Mouse (Mus musculus): Measurements from ENCODE around the gene Arl4a. TPM values are rescaled to one million over a fixed set of nuclear protein-coding genes. Genes with fewer than 3 reads are reported as not detected.

The Arl4a gene
- polyA plus RNA-seq, 1 experiment from 2014 or later = 108 TPM

DNA sequence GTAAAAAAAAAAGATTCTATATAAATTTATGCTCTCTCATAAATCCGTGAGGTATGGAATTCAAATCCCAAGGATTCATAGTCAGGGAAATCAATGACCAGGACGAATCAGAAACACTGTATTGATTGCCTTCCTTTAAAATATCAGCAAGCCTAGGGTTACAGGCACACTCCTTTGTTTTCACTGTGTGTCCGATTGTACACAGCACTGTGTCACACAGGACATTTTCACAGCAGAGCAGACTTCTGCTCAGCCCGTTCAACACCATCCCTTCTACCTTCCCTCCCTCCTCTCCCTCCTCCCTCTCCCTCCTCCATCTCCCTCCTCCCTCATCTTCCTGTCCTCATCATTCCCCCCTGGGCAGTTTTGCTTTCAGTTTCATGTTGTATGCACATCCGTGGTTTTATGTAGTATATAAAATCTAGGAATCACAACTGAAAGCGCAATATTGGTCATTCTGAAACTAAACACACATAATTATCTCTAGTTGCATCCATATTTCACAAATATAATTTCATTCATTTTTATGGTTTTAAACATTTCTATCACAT, 19.8 kb downstream of the Arl4a start:
- H3K9ac ChIP-seq (ENCODE audit: low read depth, low read length) = no peak overlapping the region
- WGBS = 72% methylated on average over 6 of the region's 6 CpGs
- H3K4me2 ChIP-seq (ENCODE audit: low read length) = no peak overlapping the region; the same call in 1 of the 2 replicates
- no peaks in the 10 kb centered on the region for H3K9me3 ChIP-seq (ENCODE audit: control insufficient read depth, low read length)
- no peaks in the 10 kb centered on the region; the same call in 1 of the 2 replicates for H3K4me1 ChIP-seq (ENCODE audit: control insufficient read depth, insufficient read depth, low read depth, low read length)
- no peak overlapping the region for H3K27ac ChIP-seq (ENCODE audit: low read depth, low read length)
- ATAC-seq = no peak
- H3K4me3 ChIP-seq (ENCODE audit: low read length) = no peak overlapping the region
- H3K36me3 ChIP-seq (ENCODE audit: control insufficient read depth, insufficient read depth, low read length) = no peaks in the 10 kb centered on the region
- H3K27me3 ChIP-seq (replicated peaks; ENCODE audit: control insufficient read depth, insufficient read depth, low read length) = no peaks in the 10 kb centered on the region

- no peaks in the 10 kb centered on the region for H3K9me3 ChIP-seq (ENCODE audit: control insufficient read depth, low read length)
- peak overlapping the region; percentile 51 for H3K4me2 ChIP-seq (ENCODE audit: low read length)
- peak overlapping the region; percentile 52 for H3K27ac ChIP-seq (ENCODE audit: low read depth, low read length)
- peak overlapping the region; percentile 40 for H3K9ac ChIP-seq (ENCODE audit: low read depth, low read length)
- H3K4me1 ChIP-seq (ENCODE audit: control insufficient read depth, insufficient read depth, low read depth, low read length) = no peaks in the 10 kb centered on the region; the same call in 1 of the 2 replicates
- peak; percentile 80 for ATAC-seq
- WGBS = 41% methylated on average over 19 of the region's 19 CpGs
- H3K4me3 ChIP-seq (ENCODE audit: low read length) = peak overlapping the region; percentile 27
- H3K27me3 ChIP-seq (replicated peaks; ENCODE audit: control insufficient read depth, insufficient read depth, low read length) = no peaks in the 10 kb centered on the region
- H3K36me3 ChIP-seq (ENCODE audit: control insufficient read depth, insufficient read depth, low read length) = no peaks in the 10 kb centered on the region
Measured at GRCm38 (mm10) chr12:40016648-40017460, 21.0 kb downstream of the Arl4a start.

DNA sequence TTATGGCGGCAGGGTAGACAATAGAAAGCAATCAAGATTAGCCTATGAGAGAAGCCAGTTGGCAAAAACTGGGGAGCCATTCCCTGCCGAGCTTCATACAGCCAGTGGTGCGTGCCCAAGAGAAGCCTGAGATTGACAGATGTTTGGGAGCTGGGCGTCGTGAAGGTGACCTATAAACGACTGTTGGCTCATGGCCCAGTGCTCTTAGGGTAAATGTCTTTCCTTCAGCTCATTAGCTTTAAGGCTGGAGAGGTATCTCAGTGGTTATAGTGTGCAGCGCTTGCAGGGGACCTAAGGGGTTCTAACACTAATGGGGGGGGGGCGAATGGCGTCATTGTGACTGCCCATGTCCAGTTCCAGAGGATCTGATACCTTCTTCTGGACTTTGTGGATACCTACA, 21.8 kb downstream of the Arl4a start:
- 64% methylated on average over 9 of the region's 9 CpGs for WGBS
- Histone ChIP-seq H3K9ac (ENCODE audit: low read depth, low read length) (no peak overlapping the region), H3K27me3 (replicated peaks; ENCODE audit: control insufficient read depth, insufficient read depth, low read length) (no peaks in the 10 kb centered on the region), H3K4me1 (ENCODE audit: control insufficient read depth, insufficient read depth, low read depth, low read length) (no peaks in the 10 kb centered on the region; the same call in 1 of the 2 replicates), H3K4me2 (ENCODE audit: low read length) (no peak overlapping the region), H3K4me3 (ENCODE audit: low read length) (no peak overlapping the region), H3K27ac (ENCODE audit: low read depth, low read length) (no peak overlapping the region), H3K36me3 (ENCODE audit: control insufficient read depth, insufficient read depth, low read length) (no peaks in the 10 kb centered on the region), H3K9me3 (ENCODE audit: control insufficient read depth, low read length) (no peaks in the 10 kb centered on the region)
- no peak for ATAC-seq

DNA sequence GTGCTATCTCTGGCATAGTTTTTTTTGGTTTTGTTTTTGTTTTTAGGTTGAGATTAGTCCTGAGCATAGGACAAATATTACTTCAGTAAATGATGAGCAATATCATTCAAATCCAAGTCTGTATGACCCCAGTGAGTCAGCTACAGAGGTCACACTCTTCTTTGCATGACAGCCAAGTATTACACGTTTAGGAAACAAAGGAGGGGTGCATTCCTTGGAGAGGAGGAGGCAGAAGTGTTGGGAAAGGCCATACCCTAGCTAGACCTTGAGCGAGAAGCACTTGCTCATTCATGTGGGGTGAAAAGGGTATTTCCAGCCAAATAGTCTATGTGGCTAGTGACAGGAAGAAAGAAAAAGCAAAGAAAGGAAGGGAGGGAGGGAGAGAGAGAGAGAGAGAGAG, 28.0 kb downstream of the Arl4a start:
- no peak overlapping the region for H3K4me3 ChIP-seq (ENCODE audit: low read length)
- H3K27me3 ChIP-seq (replicated peaks; ENCODE audit: control insufficient read depth, insufficient read depth, low read length) = no peaks in the 10 kb centered on the region
- no peaks in the 10 kb centered on the region for H3K36me3 ChIP-seq (ENCODE audit: control insufficient read depth, insufficient read depth, low read length)
- WGBS = 59% methylated on average over 2 of the region's 2 CpGs
- no peaks in the 10 kb centered on the region for H3K4me1 ChIP-seq (ENCODE audit: control insufficient read depth, insufficient read depth, low read depth, low read length)
- no peaks in the 10 kb centered on the region for H3K9me3 ChIP-seq (ENCODE audit: control insufficient read depth, low read length)
- H3K9ac ChIP-seq (ENCODE audit: low read depth, low read length) = no peak overlapping the region
- no peak overlapping the region for H3K4me2 ChIP-seq (ENCODE audit: low read length)
- no peak for ATAC-seq
- H3K27ac ChIP-seq (ENCODE audit: low read depth, low read length) = no peak overlapping the region

GRCm38 (mm10) chr12:40008459-40008858, 29.4 kb downstream of the Arl4a start:
- ATAC-seq = no peak
- WGBS = 68% methylated on average over 3 of the region's 3 CpGs
- H3K4me2 ChIP-seq (ENCODE audit: low read length) = no peak overlapping the region

GRCm38 (mm10) chr12:40004766-40005165, 33.1 kb downstream of the Arl4a start:
- H3K9me3 ChIP-seq (ENCODE audit: control insufficient read depth, low read length) = no peaks in the 10 kb centered on the region
- WGBS = 84% methylated on average over 2 of the region's 2 CpGs
- H3K4me3 ChIP-seq (ENCODE audit: low read length) = no peak overlapping the region
- H3K27ac ChIP-seq (ENCODE audit: low read depth, low read length) = no peak overlapping the region
- H3K36me3 ChIP-seq (ENCODE audit: control insufficient read depth, insufficient read depth, low read length) = no peaks in the 10 kb centered on the region
- no peak overlapping the region for H3K9ac ChIP-seq (ENCODE audit: low read depth, low read length)
- ATAC-seq = no peak
- H3K27me3 ChIP-seq (replicated peaks; ENCODE audit: control insufficient read depth, insufficient read depth, low read length) = no peaks in the 10 kb centered on the region
- no peaks in the 10 kb centered on the region for H3K4me1 ChIP-seq (ENCODE audit: control insufficient read depth, insufficient read depth, low read depth, low read length)
- no peak overlapping the region for H3K4me2 ChIP-seq (ENCODE audit: low read length)

More at GRCm38 (mm10) chr12:40008459-40008858, 29.4 kb downstream of the Arl4a start:
- no peaks in the 10 kb centered on the region for H3K4me1 ChIP-seq (ENCODE audit: control insufficient read depth, insufficient read depth, low read depth, low read length)
- H3K4me3 ChIP-seq (ENCODE audit: low read length) = no peak overlapping the region
- no peak overlapping the region for H3K27ac ChIP-seq (ENCODE audit: low read depth, low read length)
- no peaks in the 10 kb centered on the region for H3K27me3 ChIP-seq (replicated peaks; ENCODE audit: control insufficient read depth, insufficient read depth, low read length)
- H3K9me3 ChIP-seq (ENCODE audit: control insufficient read depth, low read length) = no peaks in the 10 kb centered on the region
- no peak overlapping the region for H3K9ac ChIP-seq (ENCODE audit: low read depth, low read length)
- no peaks in the 10 kb centered on the region for H3K36me3 ChIP-seq (ENCODE audit: control insufficient read depth, insufficient read depth, low read length)

DNA sequence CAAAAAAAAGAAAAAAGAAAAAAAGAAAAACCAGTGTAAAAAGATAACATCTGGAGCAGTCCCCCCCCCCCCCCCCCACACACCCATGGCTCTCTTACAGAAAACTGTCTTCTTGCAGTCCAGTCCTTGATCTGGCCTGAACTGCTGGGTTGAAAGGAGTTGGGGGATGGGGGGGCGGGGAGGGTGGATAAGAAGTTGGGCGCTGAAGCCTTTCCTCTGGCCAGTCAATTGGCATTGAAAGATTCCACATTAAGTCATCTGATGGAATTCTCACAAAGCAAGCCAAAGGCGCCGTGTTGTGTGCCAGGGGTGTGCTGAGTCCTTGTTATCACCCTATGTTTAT, 39.0 kb downstream of the Arl4a start:
- Histone ChIP-seq H3K36me3 (ENCODE audit: control insufficient read depth, insufficient read depth, low read length) (no peaks in the 10 kb centered on the region), H3K4me1 (ENCODE audit: control insufficient read depth, insufficient read depth, low read depth, low read length) (peaks cover 4% of the 10 kb centered on the region), H3K27ac (ENCODE audit: low read depth, low read length) (no peak overlapping the region), H3K27me3 (replicated peaks; ENCODE audit: control insufficient read depth, insufficient read depth, low read length) (no peaks in the 10 kb centered on the region), H3K9me3 (ENCODE audit: control insufficient read depth, low read length) (no peaks in the 10 kb centered on the region), H3K4me3 (ENCODE audit: low read length) (no peak overlapping the region), H3K4me2 (ENCODE audit: low read length) (no peak overlapping the region), H3K9ac (ENCODE audit: low read depth, low read length) (no peak overlapping the region)
- whole genome bisulfite sequencing = 36% methylated on average over 4 of the region's 4 CpGs
- peak; percentile 50; the same call in 1 of the 2 replicates for ATAC-seq

DNA sequence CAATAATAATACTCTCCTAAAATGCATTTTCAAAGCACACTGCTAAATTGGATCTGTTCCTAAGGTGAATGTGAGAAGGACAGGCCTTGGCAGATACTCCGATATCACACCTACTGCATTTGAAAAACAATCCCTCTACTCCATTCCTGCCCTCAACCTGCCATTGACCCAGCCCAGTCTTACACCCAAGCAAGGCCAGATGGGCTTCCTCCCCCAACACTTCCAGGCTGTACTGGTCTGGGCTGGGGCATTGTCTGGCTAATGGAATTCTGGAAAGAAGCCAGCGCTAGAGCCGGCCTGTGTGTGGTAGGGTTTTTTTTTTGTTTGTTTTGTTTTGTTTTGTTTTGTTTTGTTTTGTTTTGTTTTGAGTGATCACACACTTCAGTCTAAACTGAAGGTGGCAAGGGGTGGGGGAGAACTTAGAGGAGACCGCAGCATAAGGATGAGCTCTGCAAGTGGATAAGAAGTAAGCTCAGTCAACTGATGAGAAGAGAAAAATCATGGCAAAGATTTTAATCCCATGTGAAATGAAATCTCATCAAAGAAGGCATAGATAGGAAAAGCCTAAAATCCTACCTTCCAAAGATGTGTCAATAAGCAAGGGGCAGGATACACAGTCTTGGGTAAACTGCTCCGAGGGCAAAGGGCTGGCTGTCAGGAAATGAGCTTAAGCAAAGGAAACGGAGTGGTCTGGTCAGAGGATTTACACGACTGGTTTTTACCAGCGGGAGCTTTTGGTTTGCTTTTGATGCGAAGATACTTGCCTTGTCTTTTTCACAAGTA, 39.6 kb downstream of the Arl4a start:
- peaks cover 4% of the 10 kb centered on the region for H3K4me1 ChIP-seq (ENCODE audit: control insufficient read depth, insufficient read depth, low read depth, low read length)
- no peak overlapping the region for H3K9ac ChIP-seq (ENCODE audit: low read depth, low read length)
- 17% methylated on average over 9 of the region's 9 CpGs for WGBS
- ATAC-seq = peak; percentile 82
- no peaks in the 10 kb centered on the region for H3K36me3 ChIP-seq (ENCODE audit: control insufficient read depth, insufficient read depth, low read length)
- peak overlapping the region; percentile 10; the same call in 1 of the 2 replicates for H3K4me2 ChIP-seq (ENCODE audit: low read length)
- H3K27me3 ChIP-seq (replicated peaks; ENCODE audit: control insufficient read depth, insufficient read depth, low read length) = no peaks in the 10 kb centered on the region
- H3K27ac ChIP-seq (ENCODE audit: low read depth, low read length) = no peak overlapping the region
- H3K4me3 ChIP-seq (ENCODE audit: low read length) = no peak overlapping the region
- H3K9me3 ChIP-seq (ENCODE audit: control insufficient read depth, low read length) = no peaks in the 10 kb centered on the region

GRCm38 (mm10) chr12:39997651-39998050, 40.2 kb downstream of the Arl4a start:
- ATAC-seq = no peak
- WGBS = 15% methylated on average over 4 of the region's 4 CpGs
- Histone ChIP-seq H3K27me3 (replicated peaks; ENCODE audit: control insufficient read depth, insufficient read depth, low read length) (no peaks in the 10 kb centered on the region), H3K9me3 (ENCODE audit: control insufficient read depth, low read length) (no peaks in the 10 kb centered on the region), H3K36me3 (ENCODE audit: control insufficient read depth, insufficient read depth, low read length) (no peaks in the 10 kb centered on the region), H3K4me1 (ENCODE audit: control insufficient read depth, insufficient read depth, low read depth, low read length) (peaks cover 4% of the 10 kb centered on the region), H3K4me3 (ENCODE audit: low read length) (no peak overlapping the region), H3K27ac (ENCODE audit: low read depth, low read length) (no peak overlapping the region), H3K9ac (ENCODE audit: low read depth, low read length) (no peak overlapping the region), H3K4me2 (ENCODE audit: low read length) (no peak overlapping the region)

All from hindbrain, embryonic 16.5 days (tissue).